Comparison of ENCODE assay signal across 28 mouse cellular contexts in the genomic region with DNA sequence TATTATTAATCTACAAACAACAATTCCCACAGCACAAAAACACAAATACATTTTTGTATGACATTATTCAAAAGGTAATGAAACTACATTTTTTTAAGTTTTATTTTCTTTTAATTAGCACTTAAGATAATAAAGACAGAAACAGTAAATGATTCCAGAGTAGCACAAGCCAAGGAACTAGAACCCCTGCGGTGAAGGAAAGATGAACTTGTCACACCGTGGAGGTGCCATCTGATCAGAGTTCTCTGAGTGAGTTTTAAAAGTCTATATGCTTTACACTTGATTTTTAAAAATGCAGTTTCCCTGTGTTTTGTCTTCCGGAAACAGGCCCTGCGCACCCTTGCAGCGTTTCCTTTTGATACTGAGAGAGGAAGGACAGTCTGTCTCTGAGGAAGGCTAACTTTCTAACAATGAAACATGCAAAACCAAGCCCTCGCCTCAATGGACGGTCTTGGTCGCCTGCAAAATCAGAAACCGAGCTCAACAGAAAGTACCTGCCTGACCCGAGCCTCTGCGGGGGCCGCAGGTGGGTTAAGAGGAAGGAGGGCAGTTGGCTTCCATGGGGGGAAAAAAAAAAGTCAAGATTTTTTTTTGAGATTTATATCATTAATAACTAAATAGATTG.
DNase-seq lines count a peak whose midpoint lies in the region; ATAC-seq and TF ChIP-seq lines count a peak whose summit lies in the region.
"Had no signal": no experiment of that assay in that cellular context is flagged by ENCODE, and none has a peak within 500 bp of the region (broad histone marks: within the 10 kb centered on the region; RNA-seq: fewer than 3 reads in every experiment).

No protein-coding gene starts in this region.

- no peaks in the 10 kb centered on the region for H3K27me3 ChIP-seq in heart, embryonic 11.5 days (ENCODE audit: control insufficient read depth, insufficient read depth, low read length)
- no peaks in the 10 kb centered on the region for H3K27me3 ChIP-seq in liver, adult 2 months (ENCODE audit: control insufficient read depth, insufficient read depth, low read length)
- H3K27me3 ChIP-seq: forebrain, embryonic 13.5 days; limb, embryonic 12.5 days; liver, embryonic 12.5 days; neural tube, embryonic 15.5 days; Patski had no signal

- no peak for TF ChIP-seq CTCF in liver, adult 2 months (IDR thresholded peaks at IDR 0.05; ENCODE audit: low read depth, low read length)

- 72% methylated on average over 12 of the region's 12 CpGs for WGBS in heart, embryonic 11.5 days (ENCODE audit: insufficient replicate concordance)
- 75% methylated on average over 12 of the region's 12 CpGs for WGBS in liver, adult 2 months

- H3K36me3 ChIP-seq in heart, embryonic 11.5 days (ENCODE audit: control insufficient read depth, insufficient read depth, low read length), result no peaks in the 10 kb centered on the region
- H3K36me3 ChIP-seq in liver, adult 2 months (ENCODE audit: control insufficient read depth, insufficient read depth, low read length), result peaks cover 2% of the 10 kb centered on the region; the same call in 1 of the 2 replicates
- H3K36me3 ChIP-seq: G1E; limb, embryonic 12.5 days; liver, embryonic 12.5 days had no signal

- no peak overlapping the region for H3K27ac ChIP-seq in heart, embryonic 11.5 days (ENCODE audit: low read depth, low read length)
- H3K27ac ChIP-seq in liver, adult 2 months (replicated peaks; ENCODE audit: insufficient read depth, low read depth, low read length), result peak overlapping the region; percentile 58
- H3K27ac ChIP-seq: forebrain, embryonic 13.5 days; left cerebral cortex, adult 2 months; limb, embryonic 12.5 days; liver, embryonic 12.5 days; neural tube, embryonic 15.5 days had no signal

- H3K79me2 ChIP-seq in liver, adult 2 months (ENCODE audit: control insufficient read depth, insufficient read depth, low read length), result no peaks in the 10 kb centered on the region

- TF ChIP-seq POLR2A in liver, adult 2 months (IDR thresholded peaks at IDR 0.05; ENCODE audit: extremely low read depth, insufficient read depth, low read length), result no peak

- DNase-seq in cerebellum, postnatal 10 days, result peak; percentile 54 to 60
- DNase-seq in cerebellum, postnatal 36 days, result no peak
- DNase-seq in heart, adult 8-10 months (ENCODE audit: low spot score), result peak; percentile 9
- DNase-seq in liver, adult 2 months (ENCODE audit: extremely low read depth, low read depth, low spot score), result no peak
- DNase-seq in liver, result no peak
- DNase-seq in testis, postnatal 10 days (ENCODE audit: low spot score), result peak; percentile 37
- DNase-seq in testis, postnatal 14 days (ENCODE audit: low spot score), result no peak
- DNase-seq: adrenal gland, postnatal 14 days; cerebellum, adult 11 months; cerebellum, adult 9-10 months; gastrocnemius, postnatal 36 days; kidney, adult 18-20 months; kidney, postnatal 14 days; liver, postnatal 0 days; lung, postnatal 36 days; midbrain, embryonic 14.5 days; retina, postnatal 1 day; thymus, postnatal 14 days had no signal

- peaks cover 5% of the 10 kb centered on the region; the same call in 1 of the 2 replicates for H3K4me1 ChIP-seq in heart, embryonic 11.5 days (ENCODE audit: control insufficient read depth, insufficient read depth, low read length)
- H3K4me1 ChIP-seq in liver, adult 2 months (ENCODE audit: control insufficient read depth, insufficient read depth, low read length), result peaks cover 8% of the 10 kb centered on the region; the same call in 1 of the 2 replicates
- H3K4me1 ChIP-seq: liver, embryonic 12.5 days had no signal

- no peak overlapping the region for H3K9ac ChIP-seq in heart, embryonic 11.5 days (ENCODE audit: low read depth, low read length)
- no peak overlapping the region for H3K9ac ChIP-seq in liver, adult 2 months (ENCODE audit: low read depth, low read length)
- H3K9ac ChIP-seq: forebrain, embryonic 13.5 days; limb, embryonic 12.5 days; liver, embryonic 12.5 days; liver, postnatal 0 days; neural tube, embryonic 15.5 days had no signal

- no peak for ATAC-seq in heart, embryonic 11.5 days (replicated peaks; ENCODE audit: insufficient number of reproducible peaks, low FRiP score, low TSS enrichment)
- ATAC-seq: forebrain, embryonic 13.5 days; hindbrain, embryonic 16.5 days; liver, embryonic 12.5 days; liver, postnatal 0 days; Patski had no signal

- H3K4me2 ChIP-seq in heart, embryonic 11.5 days, result no peak overlapping the region
- H3K4me2 ChIP-seq: forebrain, embryonic 13.5 days; limb, embryonic 12.5 days; liver, embryonic 12.5 days; neural tube, embryonic 15.5 days had no signal

- no peaks in the 10 kb centered on the region for H3K9me3 ChIP-seq in heart, embryonic 11.5 days (replicated peaks; ENCODE audit: control insufficient read depth, low read length)
- H3K9me3 ChIP-seq: forebrain, embryonic 13.5 days; G1E; limb, embryonic 12.5 days; liver, embryonic 12.5 days; neural tube, embryonic 15.5 days had no signal

- no peak overlapping the region for H3K4me3 ChIP-seq in heart, embryonic 11.5 days (ENCODE audit: low read depth, low read length)
- H3K4me3 ChIP-seq in liver, adult 2 months (ENCODE audit: insufficient read depth, low read depth, low read length), result no peak overlapping the region
- H3K4me3 ChIP-seq: erythroblast, embryonic 14.5 days; forebrain, embryonic 13.5 days; left cerebral cortex, adult 2 months; limb, embryonic 12.5 days; liver, embryonic 12.5 days; neural tube, embryonic 15.5 days had no signal

Comparison
In these comparisons a context has a peak if more than half of its experiments do, and no peak if none do; other contexts are left out.
1. DNase-seq: peak in cerebellum, postnatal 10 days (2 of 2), heart, adult 8-10 months (single experiment) and testis, postnatal 10 days (single experiment); none in cerebellum, postnatal 36 days (0 of 2), liver, adult 2 months (single experiment), liver (single experiment) and testis, postnatal 14 days (single experiment).